Mouse (Mus musculus) G1E (cell line): ENCODE data around the gene Rel.

Experiments
- CTCF ChIP-seq: IDR thresholded peaks from 2 replicates; pipeline ENCODE4 v1.5.1; 2012; ENCODE audit warnings: low read depth, low read length, inconsistent platforms, mixed read lengths
- GATA1 ChIP-seq: IDR thresholded peaks from 2 replicates; pipeline ENCODE4 v1.6.1; 2012; ENCODE audit warnings: borderline replicate concordance, low read length, inconsistent platforms, mixed read lengths

- no peak for TF ChIP-seq CTCF
- TF ChIP-seq GATA1, result no peak
Measured at GRCm38 (mm10) chr11:23725850-23726249, 44.9 kb downstream of the Rel start.
